Mouse (Mus musculus) liver, embryonic 11.5 days (tissue): ENCODE data around the gene Gm29276. TPM values are rescaled to one million over a fixed set of nuclear protein-coding genes. Genes with fewer than 3 reads are reported as not detected.
"Not testable (repeated sequence)": the region's sequence is repeated elsewhere in the genome, so short reads cannot be mapped to it uniquely, and the experiment has no call there.

Experiments
- ATAC-seq: fragments of 200-750 bp; cut with Nextera tagmentation; replicated peaks from 2 replicates; pipeline ENCODE4 v1.8.0; 2017; ENCODE audit warnings: moderate number of reproducible peaks, mild to moderate bottlenecking, moderate TSS enrichment, moderate library complexity; ENCODE audit not compliant: low FRiP score
- DNase-seq: peaks from one replicate; pipeline ENCODE4 v3.0.0-alpha.2; 2017; ENCODE audit warnings: low spot score
- H3K27ac ChIP-seq: fragments of 300-500 bp; sonication (generic); 2 replicates; pipeline ENCODE4 v1.5.1; 2014; ENCODE audit warnings: mild to moderate bottlenecking, low read depth, low read length, control low read depth
- H3K27me3 ChIP-seq: fragments of 300-500 bp; sonication (generic); replicated peaks from 2 replicates; pipeline ENCODE4 v1.6.1; 2014; ENCODE audit warnings: low read length, mixed read lengths; ENCODE audit not compliant: control insufficient read depth, insufficient read depth
- H3K36me3 ChIP-seq: fragments of 300-500 bp; sonication (generic); 2 replicates; pipeline ENCODE4 v1.6.1; 2014; ENCODE audit warnings: mild to moderate bottlenecking, low read length, moderate library complexity, mixed read lengths; ENCODE audit not compliant: control insufficient read depth, insufficient read depth
- H3K4me1 ChIP-seq: fragments of 300-500 bp; sonication (generic); replicated peaks from 2 replicates; pipeline ENCODE4 v1.6.1; 2014; ENCODE audit warnings: low read length, mixed read lengths; ENCODE audit not compliant: control insufficient read depth, insufficient read depth
- H3K4me2 ChIP-seq: fragments of 300-500 bp; sonication (generic); 2 replicates; pipeline ENCODE4 v1.6.1; 2014; ENCODE audit warnings: mild to moderate bottlenecking, control low read depth, moderate library complexity
- H3K4me3 ChIP-seq: fragments of 300-500 bp; sonication (generic); 2 replicates; pipeline ENCODE4 v1.5.1; 2014; ENCODE audit warnings: low read depth, low read length, control low read depth
- H3K9ac ChIP-seq: fragments of 300-500 bp; sonication (generic); 2 replicates; pipeline ENCODE4 v1.6.1; 2014; ENCODE audit warnings: low read depth, low read length, control low read depth
- H3K9me3 ChIP-seq: fragments of 300-500 bp; sonication (generic); 2 replicates; pipeline ENCODE4 v1.6.1; 2016; ENCODE audit warnings: low read length, inconsistent platforms, mixed read lengths; ENCODE audit not compliant: control insufficient read depth
- WGBS: fragments of 180-500 bp; shearing (Covaris S2); extraction: QIAGEN DNeasy Blood & Tissue Kit; methylation state at CpG from one replicate; pipeline ENCODE4 v1.1.7; 2014; 5-methylcytosine and 5-hydroxymethylcytosine counted together
- polyA plus RNA-seq: library from polyadenylated mRNA; unstranded; fragments of >200 nt; fragmentation: Nextera tagmentation; extraction: Ambion mirVana; gene quantifications from 2 replicates; pipeline ENCODE4 v1.2.1, GENCODE M21; 2014

The Gm29276 gene
- not detected in 2 replicates for polyA plus RNA-seq

- H3K9ac ChIP-seq, H3K9me3 ChIP-seq, H3K36me3 ChIP-seq, H3K4me2 ChIP-seq, H3K4me3 ChIP-seq, DNase-seq, H3K27me3 ChIP-seq, H3K4me1 ChIP-seq, ATAC-seq, H3K27ac ChIP-seq: not testable (repeated sequence)
- no CpG with 5 or more reads among the region's 7 CpGs for WGBS
Measured at GRCm38 (mm10) chrY:42582150-42582549, at the start of gene Gm29276. Gene Gm29276 (minus strand): TSS chrY:42582250.
